Mouse (Mus musculus): ENCODE data around the gene Eomes.

Eomes gene

GRCm38 (mm10) chr9:118520011-118520410 lies 42.0 kb downstream of the Eomes start:
- DNase-seq, result no peak

GRCm38 (mm10) chr9:118520858-118521257 lies 42.8 kb downstream of the Eomes start:
- no peak for DNase-seq

- no peak for DNase-seq
Measured at GRCm38 (mm10) chr9:118521659-118522058, 43.6 kb downstream of the Eomes start.

- no peak for DNase-seq
Measured at GRCm38 (mm10) chr9:118523738-118524137, 45.7 kb downstream of the Eomes start.

- DNase-seq, result no peak
Measured at GRCm38 (mm10) chr9:118527056-118527455, 49.0 kb downstream of the Eomes start.

- no peak for DNase-seq
Measured at GRCm38 (mm10) chr9:118529783-118530182, 51.8 kb downstream of the Eomes start.

GRCm38 (mm10) chr9:118530679-118531078 lies 52.7 kb downstream of the Eomes start:
- no peak for DNase-seq

- DNase-seq, result no peak
Measured at GRCm38 (mm10) chr9:118532516-118533205, 54.6 kb downstream of the Eomes start.
